Mouse (Mus musculus) midbrain, embryonic 14.5 days (tissue): ENCODE measurements around the gene Tmem37. TPM values are rescaled to one million over a fixed set of nuclear protein-coding genes. Genes with fewer than 3 reads are reported as not detected.

ENCODE experiments used
- ATAC-seq: fragments of 200-750 bp; cut with Nextera tagmentation; 2 replicates; pipeline ENCODE4 v1.8.0; 2017; ENCODE audit warnings: moderate number of reproducible peaks, moderate library complexity; ENCODE audit not compliant: low FRiP score, low TSS enrichment
- DNase-seq: peaks from one replicate; pipeline ENCODE4 v3.0.0-alpha.2; 2015
- H3K27ac ChIP-seq: fragments of 300-500 bp; sonication (generic); replicated peaks from 2 replicates; pipeline ENCODE4 v1.5.1; 2014; ENCODE audit warnings: mild to moderate bottlenecking, low read depth, low read length, moderate library complexity
- H3K27me3 ChIP-seq: fragments of 300-500 bp; sonication (generic); 2 replicates; pipeline ENCODE4 v1.6.1; 2014; ENCODE audit warnings: low read length, control low read depth, mixed read lengths; ENCODE audit not compliant: control insufficient read depth, insufficient read depth
- H3K36me3 ChIP-seq: fragments of 300-500 bp; sonication (generic); 2 replicates; pipeline ENCODE4 v1.6.1; 2014; ENCODE audit warnings: low read length, control low read depth; ENCODE audit not compliant: control insufficient read depth, insufficient read depth
- H3K4me1 ChIP-seq: fragments of 300-500 bp; sonication (generic); 2 replicates; pipeline ENCODE4 v1.6.1; 2014; ENCODE audit warnings: mild to moderate bottlenecking, antibody characterized with exemption, low read length, control low read depth; ENCODE audit not compliant: control insufficient read depth, insufficient read depth
- H3K4me2 ChIP-seq: fragments of 300-500 bp; sonication (generic); 2 replicates; pipeline ENCODE4 v1.6.1; 2014; ENCODE audit warnings: mild to moderate bottlenecking, low read length, moderate library complexity
- H3K4me3 ChIP-seq: fragments of 300-500 bp; sonication (generic); replicated peaks from 2 replicates; pipeline ENCODE4 v1.5.1; 2014; ENCODE audit warnings: low read depth, low read length
- H3K9ac ChIP-seq: fragments of 300-500 bp; sonication (generic); replicated peaks from 2 replicates; pipeline ENCODE4 v1.6.1; 2014; ENCODE audit warnings: mild to moderate bottlenecking, low read length, moderate library complexity
- H3K9me3 ChIP-seq: fragments of 300-500 bp; sonication (generic); 2 replicates; pipeline ENCODE4 v1.6.1; 2016; ENCODE audit warnings: low read length, control low read depth, mixed read lengths; ENCODE audit not compliant: control insufficient read depth
- WGBS: fragments of 180-500 bp; shearing (Covaris S2); extraction: QIAGEN DNeasy Blood & Tissue Kit; methylation state at CpG from one replicate; pipeline ENCODE4 v1.1.7; 2014; 5-methylcytosine and 5-hydroxymethylcytosine counted together
- polyA plus RNA-seq: library from polyadenylated mRNA; unstranded; fragments of >200 nt; fragmentation: Nextera tagmentation; extraction: Ambion mirVana; gene quantifications from 2 replicates; pipeline ENCODE4 v1.2.1, GENCODE M21; 2014

Tmem37 gene
- polyA plus RNA-seq, 1 experiment from 2014 or later: 7.4 TPM

DNA sequence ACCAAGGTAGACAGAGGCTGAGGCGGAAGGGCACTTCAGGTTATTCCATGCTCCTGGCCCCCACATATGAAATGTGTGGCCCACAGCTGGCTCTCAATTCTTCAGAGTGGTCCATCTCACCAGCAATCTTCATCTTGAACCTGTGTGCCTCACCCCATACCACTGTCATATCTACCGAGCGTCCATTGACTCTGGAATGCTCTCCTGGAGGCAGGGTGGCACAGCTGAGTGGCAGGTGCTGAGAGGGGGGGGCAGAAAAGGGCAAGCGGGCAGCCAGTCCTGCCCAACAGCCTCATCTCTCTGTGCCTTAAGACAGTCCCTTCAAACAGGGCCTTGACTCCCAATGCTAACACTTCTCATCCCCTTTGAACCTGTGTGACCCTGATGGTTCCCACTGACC is 2.7 kb downstream of the Tmem37 start:
- no peak for DNase-seq
- no peak overlapping the region for H3K9ac ChIP-seq

DNA sequence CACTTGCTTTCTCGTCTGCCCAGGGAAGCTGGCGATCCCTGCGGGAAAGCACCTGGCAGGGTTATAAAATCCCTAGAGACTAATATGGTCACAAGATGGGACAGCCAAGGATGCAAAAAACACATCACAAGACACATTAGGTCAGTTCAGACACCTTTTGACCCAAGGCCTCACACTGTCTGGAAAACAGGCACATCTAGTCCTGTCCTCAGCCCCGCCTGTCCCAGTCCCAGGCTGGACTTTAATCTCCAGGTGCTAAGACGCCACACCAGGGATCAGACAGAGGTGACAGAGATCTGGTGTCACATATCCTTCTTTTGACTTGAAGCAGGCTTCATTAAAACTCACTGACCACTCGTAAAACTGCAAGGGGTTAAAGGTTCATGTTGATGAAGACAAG is 3.7 kb downstream of the Tmem37 start:
- Histone ChIP-seq H3K9ac (no peak overlapping the region), H3K9me3 (no peaks in the 10 kb centered on the region), H3K4me2 (no peak overlapping the region), H3K27me3 (peaks cover 13% of the 10 kb centered on the region; the same call in 1 of the 2 replicates), H3K36me3 (no peaks in the 10 kb centered on the region), H3K4me3 (no peak overlapping the region), H3K4me1 (peaks cover 4% of the 10 kb centered on the region), H3K27ac (no peak overlapping the region)
- 68% methylated on average over 6 of the region's 6 CpGs for WGBS
- ATAC-seq: no peak
- no peak for DNase-seq

More for the DNA sequence above, 2.7 kb downstream of the Tmem37 start:
- H3K27ac ChIP-seq: no peak overlapping the region
- no peaks in the 10 kb centered on the region for H3K9me3 ChIP-seq
- H3K27me3 ChIP-seq: peaks cover 13% of the 10 kb centered on the region; the same call in 1 of the 2 replicates
- no peaks in the 10 kb centered on the region for H3K36me3 ChIP-seq
- peaks cover 4% of the 10 kb centered on the region for H3K4me1 ChIP-seq
- H3K4me2 ChIP-seq: no peak overlapping the region
- no peak for ATAC-seq
- no peak overlapping the region for H3K4me3 ChIP-seq
- 88% methylated on average over 4 of the region's 4 CpGs for WGBS

DNA sequence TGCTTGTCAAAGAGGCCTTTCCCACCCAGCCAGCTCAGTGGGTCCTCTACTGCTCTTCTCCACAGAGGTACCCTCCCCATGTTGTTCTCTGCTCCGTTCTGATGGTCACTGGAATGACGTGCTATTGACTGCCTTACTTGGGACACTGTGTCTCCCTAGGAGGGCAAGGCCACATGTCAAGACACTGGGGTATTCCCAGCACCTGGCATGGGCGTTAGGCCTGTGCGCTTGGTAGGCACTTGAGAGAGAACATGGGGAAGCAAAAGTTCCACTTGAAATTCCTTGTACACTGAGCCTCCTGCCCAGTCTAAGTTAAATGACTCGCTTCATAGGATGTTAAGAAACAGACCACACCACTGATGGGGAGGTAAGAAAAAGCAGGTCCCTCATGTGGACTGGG is 4.8 kb downstream of the Tmem37 start:
- H3K4me1 ChIP-seq: peaks cover 4% of the 10 kb centered on the region
- no peaks in the 10 kb centered on the region for H3K36me3 ChIP-seq
- no peak overlapping the region for H3K9ac ChIP-seq
- no peak overlapping the region for H3K4me3 ChIP-seq
- no peak overlapping the region for H3K4me2 ChIP-seq
- no peak overlapping the region for H3K27ac ChIP-seq
- H3K27me3 ChIP-seq: peaks cover 9% of the 10 kb centered on the region; the same call in 1 of the 2 replicates
- no peaks in the 10 kb centered on the region for H3K9me3 ChIP-seq
- WGBS: 84% methylated on average over 5 of the region's 5 CpGs
- DNase-seq: no peak
- no peak for ATAC-seq

DNA sequence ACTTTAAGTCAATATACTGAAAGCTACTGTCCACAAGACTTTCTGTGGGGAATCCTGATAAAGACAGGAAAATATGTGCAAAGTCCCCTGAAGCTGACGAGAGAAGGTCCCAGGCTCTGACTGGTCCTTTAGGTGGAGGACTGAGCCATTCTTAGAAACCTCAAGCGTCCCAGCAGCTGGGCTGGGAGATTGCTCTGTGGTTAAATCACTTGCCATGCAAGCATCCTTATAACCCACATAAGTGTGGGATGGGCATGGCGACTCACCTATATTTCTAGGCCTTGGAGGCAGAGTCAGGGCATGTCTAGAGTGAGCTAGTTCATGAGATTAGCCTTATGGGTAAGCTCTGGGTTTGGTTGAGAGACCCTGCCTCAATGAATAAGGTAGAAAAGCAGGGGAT is 7.2 kb downstream of the Tmem37 start:
- Histone ChIP-seq H3K9me3 (no peaks in the 10 kb centered on the region), H3K27ac (no peak overlapping the region), H3K4me3 (no peak overlapping the region), H3K9ac (no peak overlapping the region), H3K4me2 (no peak overlapping the region), H3K4me1 (no peaks in the 10 kb centered on the region), H3K27me3 (no peaks in the 10 kb centered on the region), H3K36me3 (no peaks in the 10 kb centered on the region)
- ATAC-seq (no peak), DNase-seq (no peak)
- WGBS: 84% methylated on average over 3 of the region's 3 CpGs

DNA sequence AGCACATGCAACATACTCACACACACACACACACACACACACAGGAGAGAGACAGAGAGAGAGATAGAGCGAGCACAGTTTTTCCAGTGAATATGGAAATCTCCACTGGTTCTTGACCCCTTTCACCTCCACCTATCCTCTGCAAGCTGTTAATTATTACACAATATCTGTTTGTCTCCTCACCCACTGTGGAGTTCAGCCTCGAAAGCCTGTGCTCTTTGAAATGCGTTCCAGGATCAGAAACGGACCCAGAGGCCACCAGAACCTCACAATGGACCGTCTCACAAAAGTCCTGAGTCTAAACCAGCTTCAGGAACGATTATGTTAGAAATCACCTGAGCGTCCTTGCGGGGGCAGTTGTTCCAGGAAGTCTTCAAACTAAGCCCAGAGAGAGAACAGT is 7.7 kb downstream of the Tmem37 start:
- Histone ChIP-seq H3K4me3 (no peak overlapping the region), H3K27ac (no peak overlapping the region), H3K27me3 (no peaks in the 10 kb centered on the region), H3K9ac (no peak overlapping the region), H3K36me3 (no peaks in the 10 kb centered on the region), H3K4me1 (no peaks in the 10 kb centered on the region), H3K9me3 (no peaks in the 10 kb centered on the region), H3K4me2 (no peak overlapping the region)
- WGBS: 88% methylated on average over 8 of the region's 8 CpGs
- no peak for ATAC-seq
- no peak for DNase-seq

DNA sequence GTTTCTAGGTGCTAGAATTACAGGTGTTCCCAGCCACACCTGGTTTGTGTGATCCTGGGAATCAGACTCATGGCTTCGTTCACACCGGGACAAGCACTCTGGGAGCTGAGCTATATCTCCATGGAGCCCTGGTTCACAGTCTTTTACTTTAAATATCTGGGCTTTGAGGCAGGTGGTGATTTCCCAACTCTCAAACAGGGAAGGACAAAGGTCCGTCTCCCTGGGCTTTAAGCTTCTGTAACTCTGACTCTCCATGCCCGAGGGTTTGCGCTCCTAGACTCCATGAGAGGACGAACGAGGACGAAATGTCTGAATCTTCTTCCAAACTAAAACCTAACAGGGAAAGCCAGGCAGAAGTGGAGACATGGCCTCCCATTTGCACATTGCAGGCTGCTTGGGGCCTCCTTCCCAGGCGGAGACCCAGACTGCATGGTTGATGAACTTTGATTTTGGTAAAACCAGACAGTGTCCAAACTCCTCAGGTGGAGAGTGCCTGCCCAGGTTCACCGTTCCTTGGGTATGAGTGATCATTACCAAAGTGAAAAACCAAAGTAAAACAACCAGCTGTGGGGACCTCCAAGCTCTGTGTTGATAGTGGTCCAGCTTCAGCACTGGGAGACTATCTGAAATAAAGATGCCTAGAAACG is 9.7 kb downstream of the Tmem37 start:
- Histone ChIP-seq H3K9me3 (no peaks in the 10 kb centered on the region), H3K4me1 (no peaks in the 10 kb centered on the region), H3K4me3 (no peak overlapping the region), H3K27me3 (no peaks in the 10 kb centered on the region), H3K9ac (no peak overlapping the region), H3K4me2 (no peak overlapping the region), H3K27ac (no peak overlapping the region), H3K36me3 (no peaks in the 10 kb centered on the region)
- 94% methylated on average over 11 of the region's 11 CpGs for WGBS
- ATAC-seq (no peak), DNase-seq (no peak)

DNA sequence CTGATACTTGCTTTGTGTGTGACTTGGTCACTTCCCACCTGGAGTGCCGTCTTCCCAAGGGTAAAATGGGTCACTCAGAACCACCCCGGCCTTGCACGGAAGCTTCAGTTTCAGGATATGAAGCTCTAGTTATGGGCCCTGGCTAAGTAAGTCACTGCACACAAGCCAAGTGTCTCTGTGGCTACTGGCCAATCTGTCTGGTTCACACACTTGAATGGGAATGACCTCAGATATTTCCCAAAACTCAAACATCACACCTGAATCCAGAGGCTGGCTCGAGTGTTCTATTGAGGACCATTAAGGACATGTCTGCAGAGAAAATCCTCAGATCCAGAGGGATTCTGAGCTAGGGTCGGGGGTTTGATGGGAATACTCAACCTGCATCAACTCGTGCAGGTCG is 11.6 kb downstream of the Tmem37 start:
- Histone ChIP-seq H3K27ac (no peak overlapping the region), H3K9me3 (no peaks in the 10 kb centered on the region), H3K4me1 (no peaks in the 10 kb centered on the region), H3K9ac (no peak overlapping the region), H3K4me3 (no peak overlapping the region), H3K27me3 (no peaks in the 10 kb centered on the region), H3K36me3 (no peaks in the 10 kb centered on the region), H3K4me2 (no peak overlapping the region)
- DNase-seq (no peak), ATAC-seq (no peak)
- 94% methylated on average over 7 of the region's 7 CpGs for WGBS

DNA sequence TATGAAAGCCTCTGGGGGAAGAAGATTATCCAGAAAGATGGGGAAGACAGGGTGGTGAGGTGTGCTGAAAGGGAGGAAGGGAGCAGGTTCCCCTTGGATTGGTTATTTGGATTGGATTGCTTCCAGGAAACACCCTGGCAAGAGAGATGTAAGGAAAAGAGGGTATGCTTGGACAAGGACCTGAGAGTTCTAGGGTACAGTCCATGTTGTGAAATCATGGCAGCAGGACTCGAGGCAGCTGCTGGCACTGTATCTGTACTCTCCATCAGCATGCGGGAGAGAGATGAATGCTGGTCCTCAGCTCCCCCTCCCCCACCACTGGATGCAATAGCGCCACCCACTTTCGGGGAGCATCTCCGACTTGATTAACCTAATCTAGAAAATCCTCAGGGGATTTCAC is 13.2 kb downstream of the Tmem37 start:
- no peak overlapping the region for H3K4me3 ChIP-seq

DNA sequence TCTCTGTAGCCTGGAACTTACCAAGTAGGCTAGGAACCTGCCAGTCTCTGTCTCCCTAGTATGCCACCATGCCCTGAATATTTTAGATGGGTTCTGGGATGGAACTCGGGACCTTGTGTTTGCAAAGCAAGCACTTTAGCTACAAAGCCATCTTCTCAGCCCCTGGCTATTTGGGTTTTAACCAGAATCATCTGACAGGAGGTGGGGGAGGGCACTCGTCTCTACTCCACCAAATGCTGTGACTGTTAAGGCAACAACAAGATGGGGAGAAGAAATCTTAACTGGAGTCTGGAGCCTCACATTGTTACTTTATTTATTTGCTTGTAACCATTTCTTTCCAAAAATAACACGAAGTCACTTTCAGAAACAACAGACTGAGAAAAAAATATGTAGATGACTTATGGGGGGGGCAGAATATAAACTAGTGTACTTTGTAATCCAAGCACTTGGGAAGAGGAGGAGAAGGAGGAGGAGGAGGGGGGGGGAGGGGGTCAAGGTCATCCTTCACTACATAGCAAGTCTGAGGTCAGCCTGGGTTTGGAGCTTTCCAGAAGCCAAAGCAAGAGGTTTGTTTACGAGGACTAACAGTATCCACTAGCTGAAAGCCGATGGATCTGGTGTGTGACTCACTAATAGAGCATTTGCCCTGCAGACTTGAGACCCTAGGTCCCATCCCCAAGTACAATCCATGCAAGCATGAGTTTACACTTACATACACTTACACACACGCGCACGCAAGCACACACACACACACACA is 16.0 kb downstream of the Tmem37 start:
- Histone ChIP-seq H3K4me3 (no peak overlapping the region), H3K4me2 (no peak overlapping the region), H3K9ac (no peak overlapping the region), H3K4me1 (no peaks in the 10 kb centered on the region), H3K27ac (no peak overlapping the region), H3K36me3 (no peaks in the 10 kb centered on the region), H3K9me3 (no peaks in the 10 kb centered on the region), H3K27me3 (no peaks in the 10 kb centered on the region)
- ATAC-seq (no peak), DNase-seq (no peak)
- WGBS: 85% methylated on average over 8 of the region's 8 CpGs

More for the DNA sequence above, 13.2 kb downstream of the Tmem37 start:
- Histone ChIP-seq H3K36me3 (no peaks in the 10 kb centered on the region), H3K4me2 (no peak overlapping the region), H3K27ac (no peak overlapping the region), H3K9me3 (no peaks in the 10 kb centered on the region), H3K9ac (no peak overlapping the region), H3K27me3 (no peaks in the 10 kb centered on the region), H3K4me1 (no peaks in the 10 kb centered on the region)
- ATAC-seq (no peak), DNase-seq (no peak)
- WGBS: 70% methylated on average over 5 of the region's 5 CpGs
